Comparison of ENCODE assay signal across 18 mouse cellular contexts in genomic region chr14:61210111-61210510, GRCm38 (mm10). TPM values are rescaled to one million over a fixed set of nuclear protein-coding genes. Genes with fewer than 3 reads are reported as not detected.
"Had no signal": no experiment of that assay in that cellular context is flagged by ENCODE, and none has a peak within 500 bp of the region (broad histone marks: within the 10 kb centered on the region; RNA-seq: fewer than 3 reads in every experiment).

No protein-coding gene starts in this region.

- H3K27ac ChIP-seq: lung, embryonic 15.5 days; macrophage; midbrain, embryonic 12.5 days; neural tube, embryonic 12.5 days; stomach, embryonic 15.5 days; stomach, postnatal 0 days had no signal

- DNase-seq: liver, postnatal 0 days; lung, adult 2 months; lung, postnatal 14 days; lung, postnatal 36 days; midbrain, embryonic 14.5 days; right cerebral cortex, postnatal 14 days; thymus, postnatal 14 days; thymus, postnatal 36 days had no signal

- H3K4me3 ChIP-seq: lung, embryonic 15.5 days; megakaryocyte, embryonic 14.5 days; midbrain, embryonic 12.5 days; neural tube, embryonic 12.5 days; stomach, embryonic 15.5 days had no signal

RNA-seq across cellular contexts. Expression of gene Sgcg, which starts 48.2 kb away (rescaled TPM):
- total RNA-seq: megakaryocyte progenitor cell, adult 5-6 weeks; monocyte, adult 5-6 weeks; neutrophil, adult 5-6 weeks had no signal
- polyA plus RNA-seq: liver, postnatal 0 days; macrophage; midbrain, embryonic 12.5 days; midbrain, embryonic 14.5 days had no signal
